Mouse (Mus musculus) left cerebral cortex, adult 11 months (tissue): Measurements from ENCODE around the gene Tcta.
A peak's percentile ranks its signal among the peaks of the same experiment; 100 is the strongest.
"Not testable (repeated sequence)": the region's sequence is repeated elsewhere in the genome, so short reads cannot be mapped to it uniquely, and the experiment has no call there.

Experiments used
- DNase-seq: peaks from one replicate; pipeline ENCODE4 v3.0.0; 2022; ENCODE audit warnings: low spot score

The Tcta gene

DNA sequence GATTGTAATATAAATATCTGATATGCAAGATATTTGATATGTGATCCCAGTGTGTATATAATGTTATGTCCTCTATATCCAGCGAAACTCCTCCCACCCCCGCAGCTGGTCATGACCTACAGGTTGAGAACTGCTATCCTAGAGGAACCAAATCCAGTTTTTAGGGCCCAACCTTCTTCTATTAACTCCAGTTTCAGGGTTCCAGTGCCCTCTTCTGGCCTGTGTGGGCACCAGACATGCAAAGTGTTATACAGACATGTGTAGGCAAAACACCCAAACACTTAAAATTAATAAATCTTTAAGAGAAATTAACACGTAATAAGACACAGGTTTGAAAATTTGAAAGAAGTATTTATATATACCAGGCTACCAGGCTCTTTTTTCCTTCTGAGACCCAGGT lies 11.6 kb upstream of the Tcta start:
- DNase-seq: no peak

GRCm38 (mm10) chr9:108308141-108308540 lies 2.2 kb upstream of the Tcta start:
- DNase-seq: no peak

GRCm38 (mm10) chr9:108307021-108307807 lies 1.3 kb upstream of the Tcta start:
- no peak for DNase-seq

- DNase-seq: no peak
Observed at GRCm38 (mm10) chr9:108306571-108306980, 616 bp upstream of the Tcta start.

- DNase-seq: no peak
Observed at GRCm38 (mm10) chr9:108305170-108305569, 790 bp downstream of the Tcta start.

GRCm38 (mm10) chr9:108304716-108305115 lies 1.2 kb downstream of the Tcta start:
- no peak for DNase-seq

DNA sequence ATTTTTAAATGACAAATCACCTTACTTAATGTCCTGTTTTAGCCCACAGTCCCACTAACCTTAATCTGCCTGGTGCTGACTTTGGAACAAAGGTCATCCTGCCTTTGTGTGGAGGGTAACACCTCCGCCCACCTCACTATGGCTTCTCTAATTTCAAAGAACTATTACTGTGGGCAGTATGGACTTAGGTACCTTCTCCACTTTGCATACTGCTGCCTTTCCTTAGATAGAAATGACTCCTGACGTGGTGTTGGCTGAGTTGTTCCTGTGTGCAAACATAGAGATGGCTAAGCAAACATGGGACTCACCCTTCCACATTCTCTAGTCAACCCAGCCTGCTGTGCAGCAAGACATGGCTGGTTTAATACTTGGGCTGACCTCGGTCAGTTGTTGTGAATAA lies 4.1 kb downstream of the Tcta start:
- no peak for DNase-seq

DNA sequence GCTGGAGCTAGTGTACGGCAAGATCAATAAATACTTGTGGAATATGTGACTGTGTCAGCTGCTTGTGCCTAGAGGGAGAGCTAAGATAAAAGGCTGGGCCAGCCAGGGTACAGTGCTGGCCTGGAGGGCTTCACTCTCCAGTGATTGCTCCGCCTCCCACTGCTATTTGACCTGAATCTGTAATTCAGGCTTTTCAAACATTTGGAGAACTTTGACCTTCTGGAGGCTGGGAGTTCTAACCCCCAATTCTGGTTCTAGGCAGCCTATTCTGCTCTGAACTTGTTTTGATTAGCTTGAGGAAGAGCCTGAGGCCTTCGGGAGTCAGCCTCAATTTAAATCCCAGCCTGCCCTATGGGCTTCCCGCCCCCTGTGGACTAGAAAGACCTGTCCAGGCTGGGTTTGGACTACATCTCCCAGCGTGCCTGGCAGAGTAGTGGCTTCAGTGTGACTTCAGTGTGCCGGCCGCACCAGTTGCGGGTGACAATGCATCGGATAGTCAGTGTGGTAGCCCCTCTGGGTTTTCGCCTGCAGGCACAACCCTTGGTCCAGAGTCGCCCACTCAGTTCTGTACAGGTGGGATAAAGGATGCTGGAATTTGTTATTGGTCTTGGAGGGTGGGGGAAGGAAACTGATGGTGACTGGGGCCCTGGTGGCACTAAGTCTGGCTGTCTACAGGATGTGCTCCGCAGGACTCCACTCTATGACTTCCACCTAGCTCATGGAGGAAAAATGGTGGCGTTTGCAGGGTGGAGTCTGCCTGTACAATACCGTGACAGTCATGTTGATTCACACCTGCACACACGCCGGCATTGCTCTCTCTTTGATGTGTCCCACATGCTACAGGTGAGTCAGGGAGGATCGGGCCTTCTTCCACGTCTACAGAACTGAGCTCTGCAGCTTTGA lies 9.3 kb downstream of the Tcta start, which contains the start of gene Amt:
Gene Amt, plus strand, starts transcription at position 401 of the 903 bp plus-strand sequence.
- DNase-seq: no peak

DNA sequence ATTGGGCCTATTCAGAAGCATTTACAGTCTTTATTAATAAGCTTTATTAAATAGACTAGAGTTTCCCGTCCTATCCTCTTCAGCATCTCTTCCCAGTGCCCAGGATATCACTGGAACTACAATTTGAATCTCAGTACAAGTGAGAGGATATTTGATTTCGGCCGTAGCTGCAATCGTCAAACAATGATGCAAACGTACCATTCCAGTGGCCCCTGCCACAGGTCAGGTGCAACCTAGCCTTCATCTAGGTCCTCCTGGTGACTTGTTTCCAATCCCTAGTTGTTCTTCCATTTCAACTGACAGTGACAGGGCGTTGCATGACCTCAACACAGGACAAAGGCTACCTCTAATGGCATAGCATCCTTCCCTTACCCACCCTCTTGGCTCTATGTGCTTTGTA lies 15.2 kb downstream of the Tcta start:
- DNase-seq: no peak

GRCm38 (mm10) chr9:108290016-108290750 lies 15.8 kb downstream of the Tcta start, which contains the start of gene Nicn1:
Gene Nicn1, plus strand, starts transcription at chr9:108290429.
- peak; percentile 94 for DNase-seq

DNA sequence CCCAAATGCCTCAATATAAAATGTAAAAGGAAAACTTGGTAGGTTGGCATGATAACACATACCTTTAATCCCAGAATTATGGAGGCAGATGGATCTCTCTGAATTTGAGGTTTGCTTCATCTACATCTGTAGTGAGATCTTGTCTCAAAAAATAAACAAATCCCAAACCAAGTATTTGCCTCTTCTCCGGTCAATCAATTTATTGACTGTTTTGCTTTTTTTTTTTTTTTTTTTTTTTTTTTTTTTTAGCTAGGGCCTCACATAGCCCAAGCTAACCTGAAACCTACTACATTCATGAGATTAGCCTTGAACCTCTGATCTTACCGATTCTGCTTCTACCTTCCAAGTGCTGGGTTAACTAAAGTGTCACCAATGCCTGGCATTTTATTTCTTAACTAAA lies 16.6 kb downstream of the Tcta start:
- DNase-seq: no peak

- DNase-seq: not testable (repeated sequence)
Observed at GRCm38 (mm10) chr9:108287526-108288238, 18.3 kb downstream of the Tcta start.

DNA sequence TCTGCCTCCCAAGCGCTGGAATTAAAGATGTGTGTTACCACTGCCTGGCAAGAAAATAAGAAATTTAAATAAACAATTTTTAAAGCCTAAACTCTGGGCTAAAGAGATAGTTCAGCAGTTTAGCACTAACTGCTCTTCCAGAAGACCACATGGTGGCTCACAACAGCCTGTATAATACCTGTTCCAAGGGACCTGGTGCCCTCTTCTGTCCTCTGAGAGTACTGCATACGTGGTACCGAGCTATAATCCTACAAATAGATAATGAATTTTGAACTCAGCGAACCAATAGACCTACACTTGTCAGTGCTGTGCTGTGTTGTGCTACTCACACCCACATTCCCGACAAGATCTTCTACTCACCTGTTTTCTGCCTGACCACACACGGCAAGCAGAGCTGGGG lies 21.6 kb downstream of the Tcta start:
- peak; percentile 60 for DNase-seq

GRCm38 (mm10) chr9:108280071-108280828 lies 25.7 kb downstream of the Tcta start:
- DNase-seq: no peak

GRCm38 (mm10) chr9:108278697-108279450 lies 27.1 kb downstream of the Tcta start:
- DNase-seq: no peak

GRCm38 (mm10) chr9:108275331-108275659 lies 30.7 kb downstream of the Tcta start:
- no peak for DNase-seq

DNA sequence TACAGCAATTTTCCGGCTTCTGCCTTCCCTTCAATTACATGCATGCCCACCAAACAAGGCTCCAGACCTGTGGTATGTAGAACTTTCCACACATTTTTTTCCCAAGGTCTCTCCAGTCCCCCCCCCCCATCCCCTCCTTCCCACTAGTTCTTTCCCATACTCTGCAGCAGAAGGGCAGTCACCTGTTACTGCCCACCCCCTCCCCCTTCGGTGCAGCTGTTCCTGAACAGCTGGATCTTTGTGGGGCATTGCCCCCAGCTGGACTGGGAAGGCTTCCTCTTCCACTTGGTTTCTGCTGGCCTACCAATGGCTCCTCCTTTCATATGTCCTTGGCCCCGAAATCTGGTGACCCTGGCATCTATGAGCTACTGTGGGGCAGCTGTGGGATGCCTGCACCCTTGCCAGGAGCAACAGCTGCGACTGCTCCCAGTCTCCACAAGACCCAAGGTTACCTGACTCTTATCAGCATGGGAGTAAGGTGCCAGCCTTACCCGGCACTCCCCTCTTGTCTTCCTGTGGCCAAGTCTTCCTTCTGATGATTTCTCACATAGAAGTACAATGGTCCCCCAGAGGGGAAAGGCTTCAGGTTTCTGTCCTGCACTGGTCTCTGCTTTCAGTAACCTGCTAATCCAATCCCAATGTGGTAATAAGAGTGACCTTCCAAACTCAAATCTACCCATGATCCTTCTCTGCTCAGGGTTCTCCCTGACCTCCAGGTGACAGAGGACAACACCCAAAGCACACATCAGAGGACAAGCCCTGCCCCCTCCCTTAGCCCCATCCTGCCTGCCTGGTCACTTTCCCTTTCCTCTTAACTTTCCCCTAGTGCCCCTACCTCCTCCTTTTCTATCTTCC lies 31.3 kb downstream of the Tcta start:
- DNase-seq: no peak

DNA sequence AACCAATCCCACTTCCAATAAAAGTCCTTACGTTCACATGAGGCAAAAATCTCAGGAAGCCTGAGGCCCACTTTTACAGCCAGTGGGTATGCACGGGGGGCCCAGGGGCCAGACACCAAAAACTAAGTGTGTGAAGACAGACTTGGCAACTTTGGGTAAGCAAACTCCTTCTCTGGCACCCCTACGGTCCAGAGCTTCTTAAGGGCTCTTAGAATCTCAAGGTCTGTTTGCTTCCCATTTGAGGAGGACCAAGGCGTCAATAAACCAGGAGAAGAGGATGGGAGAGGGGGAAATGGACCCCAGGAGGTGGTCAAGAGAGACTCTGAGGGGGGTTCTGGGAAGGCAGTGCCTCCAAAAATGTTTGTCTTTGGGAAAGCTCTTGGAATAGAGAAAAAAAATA lies 32.5 kb downstream of the Tcta start:
- no peak for DNase-seq

- DNase-seq: no peak
Observed at GRCm38 (mm10) chr9:108272691-108273090, 33.3 kb downstream of the Tcta start.
